Mouse (Mus musculus): Measurements from ENCODE around the gene Cc2d1b. TPM values are rescaled to one million over a fixed set of nuclear protein-coding genes. Genes with fewer than 3 reads are reported as not detected.
A peak's percentile ranks its signal among the peaks of the same experiment; 100 is the strongest.

Cc2d1b gene
- polyA plus RNA-seq, 1 experiment: 41.8 TPM

DNA sequence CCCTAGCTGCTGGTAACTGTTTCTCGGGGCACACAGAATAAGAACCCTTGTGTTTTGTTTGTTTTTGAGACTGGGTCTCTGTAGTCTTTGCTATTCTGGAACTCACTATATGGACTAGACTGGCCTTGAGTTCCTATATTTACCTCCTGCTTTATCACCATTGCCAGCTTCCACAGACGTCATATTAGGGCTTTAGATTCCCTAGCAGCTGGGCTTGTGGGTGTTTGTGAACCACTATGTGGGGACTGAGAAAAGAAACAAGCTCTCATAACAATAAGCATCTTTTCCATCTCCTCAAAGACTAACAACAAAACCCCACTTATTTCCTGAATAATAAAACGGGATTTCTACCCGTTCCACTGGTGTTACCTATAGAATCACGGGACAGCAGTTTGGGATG, 8.8 kb upstream of the Cc2d1b start:
- TF ChIP-seq POLR2A (IDR thresholded peaks at IDR 0.05; ENCODE audit: extremely low read depth, insufficient read depth, low read length): no peak
- TF ChIP-seq CTCF (IDR thresholded peaks at IDR 0.05; ENCODE audit: extremely low read depth, insufficient read depth, low read length): no peak
- H3K27ac ChIP-seq (ENCODE audit: insufficient read depth, low read length): no peak overlapping the region
- no peaks in the 10 kb centered on the region; the same call in 1 of the 2 replicates for H3K4me1 ChIP-seq (ENCODE audit: control insufficient read depth, insufficient read depth, low read length)
- H3K4me3 ChIP-seq (ENCODE audit: insufficient read depth, low read length): no peak overlapping the region

DNA sequence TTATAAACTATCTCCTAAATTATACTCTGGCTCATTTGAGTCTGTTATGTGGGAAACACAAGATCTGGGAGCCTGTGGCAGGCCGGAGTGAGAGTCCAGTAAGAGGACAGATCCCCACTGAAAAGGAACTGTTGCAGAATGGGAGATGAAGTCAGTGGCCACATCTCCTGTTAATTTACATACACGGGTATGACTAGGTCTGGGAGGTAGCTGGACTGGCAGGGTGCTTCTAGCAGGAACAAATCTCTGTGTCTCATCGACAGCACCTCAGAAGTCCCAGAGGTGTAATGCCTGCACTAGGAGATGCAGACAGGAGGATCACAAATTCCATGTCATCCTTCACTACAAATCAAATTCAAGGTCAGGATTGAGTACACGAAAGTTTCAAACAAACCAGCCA, 1.2 kb upstream of the Cc2d1b start:
- Histone ChIP-seq H3K27ac (ENCODE audit: insufficient read depth, low read length) (no peak overlapping the region), H3K4me1 (ENCODE audit: control insufficient read depth, insufficient read depth, low read length) (peaks cover 5% of the 10 kb centered on the region; the same call in 1 of the 2 replicates), H3K4me3 (ENCODE audit: insufficient read depth, low read length) (peak overlapping the region; percentile 88; the same call in 1 of the 2 replicates)
- TF ChIP-seq POLR2A (IDR thresholded peaks at IDR 0.05; ENCODE audit: extremely low read depth, insufficient read depth, low read length): no peak
- TF ChIP-seq CTCF (IDR thresholded peaks at IDR 0.05; ENCODE audit: extremely low read depth, insufficient read depth, low read length): no peak

DNA sequence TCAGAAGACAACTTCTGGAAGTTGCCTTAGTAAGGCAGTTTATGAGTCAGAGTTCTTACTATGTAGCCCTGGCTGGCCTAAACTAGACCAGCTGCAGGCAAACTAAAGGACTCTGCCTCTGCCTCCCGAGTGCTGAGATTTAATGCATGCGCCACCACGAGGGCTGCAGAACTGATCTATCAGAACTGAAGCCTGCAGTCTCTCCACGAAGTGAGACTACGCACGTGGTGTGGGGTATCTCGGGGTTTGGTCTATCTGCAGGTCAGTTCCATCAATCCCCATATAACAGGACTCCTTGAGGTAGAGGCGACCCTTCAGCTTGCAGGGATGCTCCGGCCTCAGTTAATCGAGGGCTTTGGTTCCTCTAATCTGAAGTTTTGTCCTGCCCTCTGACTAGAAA, 575 bp upstream of the Cc2d1b start:
- TF ChIP-seq POLR2A (IDR thresholded peaks at IDR 0.05; ENCODE audit: extremely low read depth, insufficient read depth, low read length) (no peak), CTCF (IDR thresholded peaks at IDR 0.05; ENCODE audit: extremely low read depth, insufficient read depth, low read length) (no peak)
- Histone ChIP-seq H3K4me3 (ENCODE audit: insufficient read depth, low read length) (peak overlapping the region; percentile 88), H3K4me1 (ENCODE audit: control insufficient read depth, insufficient read depth, low read length) (peaks cover 5% of the 10 kb centered on the region; the same call in 1 of the 2 replicates), H3K27ac (ENCODE audit: insufficient read depth, low read length) (peak overlapping the region; percentile 25)

DNA sequence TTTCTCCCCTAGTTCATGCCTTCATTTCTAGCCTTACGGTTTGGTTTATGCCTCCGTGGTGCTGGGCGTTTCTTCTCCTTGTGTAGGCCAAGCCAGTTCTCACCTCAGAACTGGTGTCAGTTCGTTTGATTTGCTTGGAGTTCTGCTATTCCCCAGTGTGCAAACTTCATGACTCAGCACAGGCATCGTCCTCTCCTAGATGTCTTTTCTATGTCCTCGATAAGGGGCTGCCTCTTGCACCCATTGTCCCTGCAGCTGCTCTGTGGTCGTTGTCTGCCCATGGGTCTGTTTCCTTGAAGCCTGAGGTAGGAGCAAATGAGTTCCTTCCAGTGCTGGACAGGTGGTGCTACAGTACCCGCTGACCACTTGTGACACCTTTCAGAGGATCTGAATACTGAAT, 796 bp downstream of the Cc2d1b start:
- no peak for TF ChIP-seq POLR2A (IDR thresholded peaks at IDR 0.05; ENCODE audit: extremely low read depth, insufficient read depth, low read length)
- TF ChIP-seq CTCF (IDR thresholded peaks at IDR 0.05; ENCODE audit: extremely low read depth, insufficient read depth, low read length): no peak
- H3K27ac ChIP-seq (ENCODE audit: insufficient read depth, low read length): peak overlapping the region; percentile 73; the same call in 1 of the 2 replicates
- peak overlapping the region; percentile 88 for H3K4me3 ChIP-seq (ENCODE audit: insufficient read depth, low read length)
- peaks cover 5% of the 10 kb centered on the region; the same call in 1 of the 2 replicates for H3K4me1 ChIP-seq (ENCODE audit: control insufficient read depth, insufficient read depth, low read length)

DNA sequence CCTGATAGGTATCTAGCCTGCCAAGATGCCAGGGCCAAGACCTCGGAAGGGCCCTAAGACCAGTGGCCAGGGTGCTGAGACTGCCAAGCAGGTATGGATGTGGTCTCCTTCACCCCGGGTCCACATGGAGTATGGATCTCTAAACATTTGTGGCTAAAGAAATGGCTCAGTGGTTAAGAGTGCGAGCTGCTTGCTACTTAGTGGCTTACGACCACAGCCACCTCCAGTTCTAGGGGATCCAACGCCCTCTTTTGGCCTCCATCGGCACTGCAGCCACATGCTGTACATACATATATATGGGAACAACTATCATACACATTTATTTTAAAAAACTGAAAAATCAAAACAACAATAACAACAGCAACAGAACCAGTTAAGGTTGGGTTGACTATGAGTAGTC, 1.8 kb downstream of the Cc2d1b start:
- Histone ChIP-seq H3K4me3 (ENCODE audit: insufficient read depth, low read length) (no peak overlapping the region), H3K27ac (ENCODE audit: insufficient read depth, low read length) (no peak overlapping the region), H3K4me1 (ENCODE audit: control insufficient read depth, insufficient read depth, low read length) (peaks cover 5% of the 10 kb centered on the region; the same call in 1 of the 2 replicates)
- no peak for TF ChIP-seq POLR2A (IDR thresholded peaks at IDR 0.05; ENCODE audit: extremely low read depth, insufficient read depth, low read length)
- no peak for TF ChIP-seq CTCF (IDR thresholded peaks at IDR 0.05; ENCODE audit: extremely low read depth, insufficient read depth, low read length)

DNA sequence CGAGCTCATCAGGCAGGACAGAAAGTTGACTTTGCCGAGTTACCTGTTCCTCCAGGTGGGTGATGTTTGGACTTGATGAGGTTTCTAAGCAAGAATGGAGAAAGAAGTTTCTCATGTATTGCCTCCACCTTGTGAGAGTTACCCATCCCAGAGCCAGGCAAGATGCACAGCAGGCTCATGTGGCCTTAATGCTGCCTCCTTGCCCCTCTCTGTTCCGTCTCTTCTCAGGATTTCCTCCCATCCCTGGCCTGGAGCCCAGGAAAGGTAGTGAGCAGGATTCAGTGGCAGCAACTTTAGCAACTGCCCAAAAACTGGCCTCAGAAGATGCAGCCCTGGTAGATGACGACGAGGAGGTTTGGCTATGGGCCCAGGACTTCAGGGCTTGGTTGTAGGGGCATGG, 7.3 kb downstream of the Cc2d1b start:
- no peak for TF ChIP-seq POLR2A (IDR thresholded peaks at IDR 0.05; ENCODE audit: extremely low read depth, insufficient read depth, low read length)
- TF ChIP-seq CTCF (IDR thresholded peaks at IDR 0.05; ENCODE audit: extremely low read depth, insufficient read depth, low read length): no peak
- Histone ChIP-seq H3K4me3 (ENCODE audit: insufficient read depth, low read length) (no peak overlapping the region), H3K27ac (ENCODE audit: insufficient read depth, low read length) (no peak overlapping the region), H3K4me1 (ENCODE audit: control insufficient read depth, insufficient read depth, low read length) (no peaks in the 10 kb centered on the region; the same call in 1 of the 2 replicates)

DNA sequence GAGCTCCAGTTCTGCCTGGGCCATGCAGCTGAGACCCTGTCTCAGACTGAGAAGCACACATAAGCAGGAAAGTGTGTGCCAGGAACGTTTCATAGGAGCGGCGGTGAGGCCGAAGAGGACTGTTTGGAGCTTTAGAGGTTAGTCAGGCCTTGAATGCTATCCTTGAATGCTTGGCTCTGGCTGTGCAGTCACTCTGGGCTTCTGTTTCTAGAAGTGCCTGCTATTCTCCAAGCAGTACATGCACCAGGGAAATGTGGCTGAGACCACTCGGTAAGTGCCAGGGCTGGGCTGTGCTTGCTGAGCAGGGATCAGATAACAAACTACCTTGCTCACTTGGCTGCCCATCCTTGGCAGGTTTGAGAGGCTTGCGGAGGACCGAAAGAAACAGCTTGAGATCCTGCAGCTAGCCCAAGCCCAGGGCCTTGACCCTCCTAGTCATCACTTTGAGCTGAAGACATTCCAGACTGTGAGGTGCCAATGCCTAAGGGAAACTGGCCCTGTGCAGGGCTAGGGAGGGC, 9.7 kb downstream of the Cc2d1b start:
- Histone ChIP-seq H3K4me1 (ENCODE audit: control insufficient read depth, insufficient read depth, low read length) (no peaks in the 10 kb centered on the region; the same call in 1 of the 2 replicates), H3K4me3 (ENCODE audit: insufficient read depth, low read length) (no peak overlapping the region), H3K27ac (ENCODE audit: insufficient read depth, low read length) (no peak overlapping the region)
- TF ChIP-seq POLR2A (IDR thresholded peaks at IDR 0.05; ENCODE audit: extremely low read depth, insufficient read depth, low read length) (no peak), CTCF (IDR thresholded peaks at IDR 0.05; ENCODE audit: extremely low read depth, insufficient read depth, low read length) (no peak)

DNA sequence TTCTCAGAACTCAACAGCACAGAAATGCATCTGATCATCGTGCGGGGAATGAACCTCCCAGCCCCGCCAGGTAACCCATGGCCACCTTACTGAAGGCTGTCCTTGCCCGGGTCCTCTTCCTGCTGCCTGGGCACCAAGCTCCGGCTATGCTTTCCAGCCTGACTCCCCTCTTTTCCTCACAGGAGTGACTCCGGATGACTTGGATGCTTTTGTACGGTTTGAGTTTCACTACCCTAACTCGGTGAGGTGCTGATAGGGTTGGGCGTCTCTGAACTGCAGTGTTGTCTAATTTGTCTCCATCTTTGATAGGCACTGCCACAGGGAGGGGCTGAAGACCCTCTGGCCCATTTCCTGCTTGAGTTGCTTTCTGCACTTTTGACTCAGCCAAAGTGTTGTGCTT, 10.4 kb downstream of the Cc2d1b start:
- H3K4me3 ChIP-seq (ENCODE audit: insufficient read depth, low read length): no peak overlapping the region
- TF ChIP-seq POLR2A (IDR thresholded peaks at IDR 0.05; ENCODE audit: extremely low read depth, insufficient read depth, low read length) (no peak), CTCF (IDR thresholded peaks at IDR 0.05; ENCODE audit: extremely low read depth, insufficient read depth, low read length) (no peak)
- no peaks in the 10 kb centered on the region; the same call in 1 of the 2 replicates for H3K4me1 ChIP-seq (ENCODE audit: control insufficient read depth, insufficient read depth, low read length)
- H3K27ac ChIP-seq (ENCODE audit: insufficient read depth, low read length): no peak overlapping the region

DNA sequence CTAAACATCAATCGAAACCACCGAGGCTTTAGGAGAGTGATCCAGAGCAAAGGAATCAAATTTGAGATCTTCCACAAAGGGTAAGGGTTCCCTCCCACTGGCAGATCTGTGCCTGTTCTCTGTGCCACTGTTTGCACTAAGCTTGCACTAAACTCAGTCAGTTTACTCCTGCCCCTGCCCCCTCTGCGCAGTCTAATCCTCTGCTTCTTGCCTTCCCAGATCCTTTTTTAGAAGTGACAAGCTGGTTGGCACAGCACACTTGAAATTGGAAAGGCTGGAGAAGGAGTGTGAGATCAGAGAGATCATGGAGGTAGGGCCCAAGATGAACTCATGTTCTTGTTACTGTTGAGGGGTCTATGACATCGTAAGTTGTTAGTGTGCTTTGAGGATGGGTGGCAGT, 11.9 kb downstream of the Cc2d1b start:
- TF ChIP-seq POLR2A (IDR thresholded peaks at IDR 0.05; ENCODE audit: extremely low read depth, insufficient read depth, low read length) (no peak), CTCF (IDR thresholded peaks at IDR 0.05; ENCODE audit: extremely low read depth, insufficient read depth, low read length) (no peak)
- Histone ChIP-seq H3K4me3 (ENCODE audit: insufficient read depth, low read length) (no peak overlapping the region), H3K4me1 (ENCODE audit: control insufficient read depth, insufficient read depth, low read length) (no peaks in the 10 kb centered on the region; the same call in 1 of the 2 replicates), H3K27ac (ENCODE audit: insufficient read depth, low read length) (no peak overlapping the region)

DNA sequence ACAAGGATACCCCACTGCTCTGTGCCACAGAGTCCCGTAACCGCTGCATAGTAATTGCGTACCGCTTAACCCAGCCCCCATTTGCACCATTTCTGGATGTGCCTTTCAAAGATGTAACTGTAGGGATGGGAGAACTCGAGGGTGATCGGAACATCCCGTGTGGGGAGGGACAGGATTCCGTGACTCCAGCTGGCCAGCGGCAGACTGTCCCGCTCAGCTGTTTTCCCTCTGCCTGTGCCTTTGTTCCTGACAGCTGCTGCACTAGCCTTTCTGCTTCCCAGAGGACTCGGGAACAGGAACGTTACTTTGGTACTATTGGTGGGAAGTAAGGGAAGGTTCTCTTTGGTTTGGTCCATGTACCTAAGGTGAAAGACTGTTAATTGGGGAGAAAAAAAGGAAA, 14.0 kb downstream of the Cc2d1b start:
- no peak overlapping the region for H3K27ac ChIP-seq (ENCODE audit: insufficient read depth, low read length)
- no peak overlapping the region for H3K4me3 ChIP-seq (ENCODE audit: insufficient read depth, low read length)
- no peaks in the 10 kb centered on the region; the same call in 1 of the 2 replicates for H3K4me1 ChIP-seq (ENCODE audit: control insufficient read depth, insufficient read depth, low read length)
- TF ChIP-seq POLR2A (IDR thresholded peaks at IDR 0.05; ENCODE audit: extremely low read depth, insufficient read depth, low read length): no peak
- no peak for TF ChIP-seq CTCF (IDR thresholded peaks at IDR 0.05; ENCODE audit: extremely low read depth, insufficient read depth, low read length)
